Mouse (Mus musculus): ENCODE data around the gene Tnfsf13. TPM values are rescaled to one million over a fixed set of nuclear protein-coding genes. Genes with fewer than 3 reads are reported as not detected.

Gene Tnfsf13
- polyA plus RNA-seq, 1 experiment = 5.3 TPM

DNA sequence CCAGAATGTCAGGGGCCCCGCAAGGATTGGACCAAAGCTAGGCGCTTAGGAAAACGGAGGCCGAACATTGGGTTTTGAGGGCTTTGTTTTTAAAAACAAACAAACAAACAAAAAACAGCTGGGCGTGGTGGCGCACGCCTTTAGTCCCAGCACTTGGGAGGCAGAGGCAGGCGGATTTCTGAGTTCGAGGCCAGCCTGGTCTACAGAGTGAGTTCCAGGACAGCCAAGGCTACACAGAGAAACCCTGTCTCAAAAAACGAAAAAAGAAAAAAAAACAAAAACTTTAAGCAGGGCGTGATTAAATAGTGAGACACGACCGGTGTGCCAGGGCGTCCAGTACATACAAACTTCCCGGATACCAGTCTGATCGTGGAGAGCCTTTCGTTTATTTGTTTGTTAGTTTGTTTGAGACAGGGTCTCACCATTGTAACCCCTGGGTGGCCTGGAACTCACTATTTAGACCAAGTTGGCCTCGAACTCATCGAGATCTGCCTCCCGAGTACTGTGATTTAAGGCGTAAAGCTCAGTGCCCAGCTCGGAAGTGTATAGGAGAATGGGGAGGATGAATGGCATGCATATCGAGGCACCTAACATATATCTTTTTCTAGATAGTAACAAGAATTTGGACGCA, 3.3 kb downstream of the Tnfsf13 start:
- DNase-seq (ENCODE audit: extremely low spot score in 1 of 2, low spot score in 1 of 2) = no peak

DNA sequence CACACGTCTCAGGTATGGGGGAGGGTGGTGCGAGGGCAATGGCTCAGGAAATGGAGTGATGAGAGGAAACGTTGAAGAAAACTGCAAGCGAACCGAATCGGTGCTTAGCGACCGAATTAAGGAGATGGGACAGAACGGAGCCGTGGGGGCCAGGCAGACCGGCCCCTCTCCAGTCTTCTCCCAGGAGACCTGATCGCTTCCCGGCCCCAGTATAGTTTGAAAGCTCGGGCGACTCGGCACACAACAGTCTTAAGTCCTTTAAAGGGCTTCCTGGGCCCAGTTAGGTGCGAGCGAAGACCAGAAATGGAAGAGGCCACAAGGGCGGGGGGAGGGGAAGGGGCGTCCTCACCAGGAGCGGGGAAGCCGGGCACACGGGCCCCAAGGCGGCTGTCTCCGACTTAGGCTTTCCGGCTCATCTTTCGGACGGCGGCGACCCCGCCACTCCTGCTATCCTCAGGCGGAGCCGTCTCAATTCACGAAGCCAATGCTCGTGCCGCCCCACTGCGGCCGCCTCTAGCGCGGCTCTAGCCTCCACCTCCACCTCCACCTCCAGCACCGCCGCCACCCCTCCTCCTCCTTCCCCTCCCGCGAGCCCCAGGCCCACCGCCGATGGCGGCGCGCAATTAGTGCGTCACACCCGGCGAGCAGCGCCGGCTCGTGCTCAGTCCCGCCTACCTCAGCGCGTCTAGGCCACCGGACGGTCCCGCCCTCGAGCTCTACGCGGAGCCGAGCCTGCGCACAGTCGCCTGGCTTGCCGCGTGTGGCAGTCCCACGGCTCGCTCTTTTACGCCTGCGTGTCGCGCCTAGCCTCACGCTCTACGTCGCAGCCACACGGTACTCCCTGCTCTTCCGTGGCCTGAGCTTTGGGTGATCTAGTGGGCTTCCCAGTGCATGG, 4.0 kb downstream of the Tnfsf13 start, which contains the start of gene Senp3:
Senp3 (minus strand) TSS at position 771 of the 895 bp plus-strand sequence.
- DNase-seq (ENCODE audit: extremely low spot score in 1 of 2, low spot score in 1 of 2) = peak; percentile 94 to 97

GRCm38 (mm10) chr11:69680136-69680855, 5.3 kb downstream of the Tnfsf13 start:
- no peak for DNase-seq (ENCODE audit: extremely low spot score in 1 of 2, low spot score in 1 of 2)

DNA sequence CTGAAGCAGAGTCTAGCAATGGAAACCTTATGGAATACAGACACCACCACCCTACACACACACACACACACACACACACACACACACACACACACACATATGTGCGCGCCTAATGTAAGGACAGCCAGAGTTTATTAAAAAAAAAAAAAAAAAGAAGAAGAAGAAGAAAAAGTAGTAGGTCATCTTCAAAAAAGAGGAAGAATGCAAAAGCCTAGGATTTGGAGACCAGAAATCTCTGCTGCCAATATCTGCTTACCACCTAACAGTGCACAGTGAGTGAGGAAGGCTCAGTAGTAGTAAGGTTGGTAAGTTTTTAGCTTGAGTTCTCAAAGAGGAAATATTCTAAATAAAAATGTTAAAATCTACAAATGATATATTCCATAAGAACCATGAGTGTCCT, 6.4 kb downstream of the Tnfsf13 start:
- no peak for DNase-seq (ENCODE audit: extremely low spot score in 1 of 2, low spot score in 1 of 2)

GRCm38 (mm10) chr11:69672211-69672706, 13.3 kb downstream of the Tnfsf13 start, which contains the start of gene Eif4a1:
Gene Eif4a1, minus strand, starts transcription at chr11:69672423.
- peak; percentile 100 for DNase-seq (ENCODE audit: extremely low spot score in 1 of 2, low spot score in 1 of 2)

- no peak for DNase-seq (ENCODE audit: extremely low spot score in 1 of 2, low spot score in 1 of 2)
Observed at GRCm38 (mm10) chr11:69671726-69672124, 13.9 kb downstream of the Tnfsf13 start.

- peak; percentile 86 to 93 for DNase-seq (ENCODE audit: extremely low spot score in 1 of 2, low spot score in 1 of 2)
Observed at GRCm38 (mm10) chr11:69670786-69671725, 14.5 kb downstream of the Tnfsf13 start.

GRCm38 (mm10) chr11:69666665-69667005, 18.9 kb downstream of the Tnfsf13 start:
- DNase-seq (ENCODE audit: extremely low spot score in 1 of 2, low spot score in 1 of 2) = no peak

- DNase-seq (ENCODE audit: extremely low spot score in 1 of 2, low spot score in 1 of 2) = peak; percentile 75 to 86
Observed at GRCm38 (mm10) chr11:69665961-69666664, 19.5 kb downstream of the Tnfsf13 start, which contains the start of gene Cd68. Gene Cd68, minus strand, starts transcription at chr11:69666153.

- DNase-seq (ENCODE audit: extremely low spot score in 1 of 2, low spot score in 1 of 2) = no peak
Observed at GRCm38 (mm10) chr11:69665457-69665960, 20.1 kb downstream of the Tnfsf13 start.

DNA sequence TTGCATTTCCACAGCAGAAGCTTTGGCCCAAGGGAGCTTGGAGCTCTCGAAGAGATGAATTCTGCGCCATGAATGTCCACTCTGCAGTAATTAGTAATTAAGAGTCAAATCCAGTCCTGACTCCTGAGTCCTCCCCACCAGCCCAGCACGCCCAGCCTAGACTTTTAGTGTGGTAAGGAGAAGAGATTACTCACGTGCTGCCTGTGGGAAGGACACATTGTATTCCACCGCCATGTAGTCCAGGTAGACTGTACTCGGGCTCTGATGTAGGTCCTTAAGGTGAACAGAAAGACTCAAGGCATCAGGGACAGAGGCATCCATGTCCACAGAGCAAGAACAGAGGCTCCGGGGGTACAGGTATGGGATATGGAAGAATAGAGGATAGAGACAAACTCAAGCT, 20.7 kb downstream of the Tnfsf13 start:
- DNase-seq (ENCODE audit: extremely low spot score in 1 of 2, low spot score in 1 of 2) = no peak

GRCm38 (mm10) chr11:69663795-69664194, 21.8 kb downstream of the Tnfsf13 start:
- no peak for DNase-seq (ENCODE audit: extremely low spot score in 1 of 2, low spot score in 1 of 2)

GRCm38 (mm10) chr11:69662967-69663671, 22.5 kb downstream of the Tnfsf13 start:
- no peak for DNase-seq (ENCODE audit: extremely low spot score in 1 of 2, low spot score in 1 of 2)

DNA sequence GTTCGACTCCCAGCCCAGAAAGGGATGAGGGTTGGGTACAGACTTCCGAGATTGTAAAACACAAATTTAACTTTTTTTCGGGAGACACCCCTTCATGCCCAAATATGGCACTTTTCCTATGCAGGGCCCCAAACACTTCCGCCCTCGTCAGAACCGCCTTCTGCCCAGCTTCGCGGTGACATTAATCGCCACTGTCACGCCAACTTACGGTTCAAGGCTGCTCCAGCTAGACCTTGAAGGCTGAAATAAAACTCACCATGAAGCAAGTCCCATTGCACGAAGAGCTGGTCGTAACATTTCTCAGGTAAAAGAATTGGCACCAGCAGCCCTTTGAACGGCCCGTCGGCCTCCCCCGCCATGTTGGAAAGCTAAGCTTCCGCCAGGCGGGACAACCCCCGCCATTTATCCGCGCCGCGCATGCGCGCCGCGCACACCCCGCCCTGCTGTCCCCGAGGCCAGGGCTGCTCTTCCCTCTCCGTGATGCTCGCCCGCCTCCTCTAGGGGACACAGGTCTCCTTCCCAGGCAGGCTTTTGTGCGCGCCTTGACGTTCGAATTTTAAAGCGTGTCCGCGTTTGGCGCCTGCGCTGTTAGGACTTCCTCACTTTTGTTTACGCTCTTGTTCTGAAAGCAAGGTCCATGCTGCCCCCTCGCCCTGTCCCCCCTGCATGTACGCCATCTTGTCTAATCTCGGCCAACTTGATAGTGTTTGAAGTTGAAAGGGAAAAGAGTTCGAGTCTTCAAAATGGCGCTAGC, 23.2 kb downstream of the Tnfsf13 start, which contains the start of gene Mpdu1:
Mpdu1 (minus strand) TSS at position 430 of the 754 bp plus-strand sequence.
- peak; percentile 93 to 94 for DNase-seq (ENCODE audit: extremely low spot score in 1 of 2, low spot score in 1 of 2)

GRCm38 (mm10) chr11:69661221-69661881, 24.2 kb downstream of the Tnfsf13 start:
- DNase-seq (ENCODE audit: extremely low spot score in 1 of 2, low spot score in 1 of 2) = no peak

DNA sequence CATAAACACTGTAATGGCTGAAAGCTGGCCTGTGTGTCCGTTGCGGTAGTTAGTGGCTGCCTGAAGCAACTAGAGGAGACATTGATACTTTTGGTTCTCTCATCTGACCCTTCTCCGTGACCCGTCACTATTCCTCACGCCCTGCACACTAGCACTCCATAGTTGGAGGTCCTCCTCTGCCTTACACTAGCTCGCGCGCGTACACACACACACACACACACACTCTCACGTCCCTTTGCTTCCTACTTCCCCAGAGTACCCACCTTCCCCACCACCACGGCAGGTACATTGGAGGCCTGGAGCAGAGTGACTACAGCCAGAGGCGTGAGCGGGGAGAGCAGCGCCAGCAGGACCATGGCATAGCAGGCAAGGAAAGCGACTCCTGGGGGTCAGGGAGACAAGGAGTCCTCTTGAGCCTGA, 28.1 kb downstream of the Tnfsf13 start:
- no peak for DNase-seq (ENCODE audit: extremely low spot score in 1 of 2, low spot score in 1 of 2)
